Comparison of ENCODE assay signal across 16 mouse cellular contexts in the genomic region with DNA sequence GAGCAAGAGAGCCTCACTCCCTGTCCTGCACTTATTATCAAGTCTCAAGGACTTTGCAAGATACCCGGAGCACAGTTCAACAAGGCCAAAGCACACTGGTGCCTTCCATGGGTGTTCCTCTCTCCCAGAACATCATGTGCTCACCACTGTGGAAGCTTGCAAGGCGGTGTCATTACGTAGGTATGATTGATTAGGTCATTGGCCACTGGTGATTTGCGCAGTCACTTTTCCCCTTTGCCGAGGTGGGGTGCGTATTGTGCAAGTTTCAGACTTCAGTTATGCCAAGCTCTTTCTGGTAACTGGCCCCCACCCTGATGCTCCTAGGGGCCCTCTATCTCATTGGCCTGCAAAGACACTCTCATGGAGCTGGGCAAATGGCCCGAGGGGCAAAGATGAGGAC.
DNase-seq lines count a peak whose midpoint lies in the region; TF ChIP-seq lines count a peak whose summit lies in the region.
"Had no signal": no experiment of that assay in that cellular context is flagged by ENCODE, and none has a peak within 500 bp of the region (broad histone marks: within the 10 kb centered on the region; RNA-seq: fewer than 3 reads in every experiment).

No protein-coding gene starts in this region.

- peak overlapping the region; percentile 48 for H3K27ac ChIP-seq in gastrocnemius, adult 2 months
- H3K27ac ChIP-seq in liver, adult 2 months (replicated peaks; ENCODE audit: insufficient read depth, low read depth, low read length) = peak overlapping the region; percentile 98
- H3K27ac ChIP-seq: forebrain, embryonic 10.5 days; forebrain, embryonic 13.5 days; hindbrain, embryonic 10.5 days; hindbrain, embryonic 13.5 days; intestine, embryonic 15.5 days had no signal

- H3K36me3 ChIP-seq in liver, adult 2 months (ENCODE audit: control insufficient read depth, insufficient read depth, low read length) = no peaks in the 10 kb centered on the region
- H3K36me3 ChIP-seq: forebrain, embryonic 10.5 days; hindbrain, embryonic 10.5 days; hindbrain, embryonic 13.5 days; intestine, embryonic 15.5 days had no signal

- 34% methylated on average over 7 of the region's 7 CpGs for WGBS in liver, adult 2 months

- H3K79me2 ChIP-seq in liver, adult 2 months (ENCODE audit: control insufficient read depth, insufficient read depth, low read length) = no peaks in the 10 kb centered on the region

- intact Hi-C loops in gastrocnemius, adult 2 months (cut with DNase I) = no loop called here

- H3K27me3 ChIP-seq in liver, adult 2 months (ENCODE audit: control insufficient read depth, insufficient read depth, low read length) = no peaks in the 10 kb centered on the region
- H3K27me3 ChIP-seq: forebrain, embryonic 13.5 days; hindbrain, embryonic 13.5 days; intestine, embryonic 15.5 days had no signal

- no peak overlapping the region for H3K9ac ChIP-seq in liver, adult 2 months (ENCODE audit: low read depth, low read length)
- H3K9ac ChIP-seq: forebrain, embryonic 13.5 days; hindbrain, embryonic 13.5 days; intestine, embryonic 15.5 days had no signal

- H3K4me1 ChIP-seq in liver, adult 2 months (ENCODE audit: control insufficient read depth, insufficient read depth, low read length) = peaks cover 1% of the 10 kb centered on the region; the same call in 1 of the 2 replicates

- TF ChIP-seq POLR2A in liver, adult 2 months (IDR thresholded peaks at IDR 0.05; ENCODE audit: extremely low read depth, insufficient read depth, low read length) = no peak

- TF ChIP-seq CTCF in gastrocnemius, adult 2 months (IDR thresholded peaks at IDR 0.05) = no peak
- no peak for TF ChIP-seq CTCF in liver, adult 2 months (IDR thresholded peaks at IDR 0.05; ENCODE audit: low read depth, low read length)

- H3K4me3 ChIP-seq in gastrocnemius, adult 2 months = no peak overlapping the region
- no peak overlapping the region for H3K4me3 ChIP-seq in liver, adult 2 months (ENCODE audit: insufficient read depth, low read depth, low read length)
- H3K4me3 ChIP-seq: forebrain, embryonic 10.5 days; forebrain, embryonic 13.5 days; hindbrain, embryonic 10.5 days; hindbrain, embryonic 13.5 days; intestine, embryonic 15.5 days had no signal

- DNase-seq in gastrocnemius, adult 2 months = peak; percentile 53
- DNase-seq in gastrocnemius, postnatal 10 days = no peak
- peak; percentile 100 for DNase-seq in liver, adult 2 months (ENCODE audit: extremely low read depth, low read depth, low spot score)
- DNase-seq in liver = no peak
- DNase-seq in skeletal muscle tissue, adult 2 months (ENCODE audit: low read depth, low spot score) = peak; percentile 76
- DNase-seq in testis, postnatal 14 days (ENCODE audit: low spot score) = peak; percentile 72
- DNase-seq: adrenal gland, adult 8-10 months; adrenal gland, postnatal 25 days; cerebellum, adult 18-20 months; cerebellum, adult 9-10 months; cerebellum, postnatal 14 days had no signal

Comparison
In these comparisons a context has a peak if more than half of its experiments do, and no peak if none do; other contexts are left out.
1. DNase-seq: peak in gastrocnemius, adult 2 months (single experiment), liver, adult 2 months (single experiment), skeletal muscle tissue, adult 2 months (single experiment) and testis, postnatal 14 days (single experiment); none in gastrocnemius, postnatal 10 days (single experiment) and liver (single experiment).